Mouse (Mus musculus): ENCODE measurements at regions not wholly inside any gene's neighbourhood (a gene's known extent, or its start where the extent isn't known, plus 50 kb on each side); places are given as distances from the start of the nearest gene placed in this dataset.

GRCm38 (mm10) chr5:28553543-28553942 lies 86.5 kb upstream of the Shh start:
- DNase-seq, result no peak

GRCm38 (mm10) chr5:28530202-28530855 lies 63.3 kb upstream of the Shh start:
- DNase-seq, result peak; percentile 63

DNA sequence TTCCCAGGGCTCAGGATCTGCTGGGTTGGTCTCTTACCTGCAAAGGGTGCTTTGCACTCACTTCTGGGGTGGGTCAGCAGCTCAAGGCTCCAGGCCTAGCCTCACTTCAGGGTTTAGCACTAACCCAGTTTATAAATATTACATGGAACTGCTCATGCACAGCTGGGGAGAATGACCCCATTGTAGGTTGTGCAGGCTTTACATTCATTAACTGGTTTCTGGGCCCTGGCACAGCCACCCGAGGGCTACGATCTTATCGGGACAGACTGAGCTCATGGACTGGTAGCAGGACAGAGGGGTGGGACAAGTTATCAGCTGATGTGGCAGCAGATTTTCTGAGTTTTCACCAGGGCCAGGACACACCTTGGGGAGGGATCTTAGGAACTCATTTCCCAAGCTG lies 59.4 kb upstream of the Shh start:
- DNase-seq, result no peak

GRCm38 (mm10) chr5:28520800-28521707 lies 54.0 kb upstream of the Shh start:
- peak; percentile 76 for DNase-seq

- DNase-seq, result no peak
These were observed 52.0 kb upstream of the Shh start for GRCm38 (mm10) chr5:28519059-28519543.

All from adrenal gland, postnatal 14 days (tissue).